Mouse (Mus musculus) erythroblast, embryonic 14.5 days (primary cell): ENCODE measurements around the gene Bfsp2. TPM values are rescaled to one million over a fixed set of nuclear protein-coding genes. Genes with fewer than 3 reads are reported as not detected.

Experiments
- H3K27me3 ChIP-seq: 2 replicates; pipeline ENCODE4 v1.6.1; 2012; ENCODE audit warnings: inconsistent platforms; ENCODE audit not compliant: control insufficient read depth
- H3K36me3 ChIP-seq: 2 replicates; pipeline ENCODE4 v1.6.1; 2012; ENCODE audit warnings: mild to moderate bottlenecking, inconsistent platforms; ENCODE audit not compliant: control insufficient read depth
- H3K4me1 ChIP-seq: 2 replicates; pipeline ENCODE4 v1.6.1; 2012; ENCODE audit warnings: inconsistent platforms; ENCODE audit not compliant: control insufficient read depth
- H3K4me3 ChIP-seq: replicated peaks from 2 replicates; pipeline ENCODE3; 2012; ENCODE audit warnings: moderate library complexity, mild to moderate bottlenecking, inconsistent platforms
- H3K9me3 ChIP-seq: 2 replicates; pipeline ENCODE4 v1.6.1; 2012; ENCODE audit warnings: low read length, inconsistent platforms, mixed read lengths; ENCODE audit not compliant: control insufficient read depth
- GATA1 ChIP-seq: IDR thresholded peaks from 2 replicates; pipeline ENCODE4 v1.6.1; 2012; ENCODE audit warnings: low read length, inconsistent platforms, mixed read lengths
- TAL1 ChIP-seq: IDR thresholded peaks from 3 replicates; pipeline ENCODE4 v1.6.1; 2012; ENCODE audit warnings: low read length, inconsistent platforms, mixed read lengths
- polyA plus RNA-seq: library from polyadenylated mRNA; stranded (reverse); fragments of >175 nt; gene quantifications from 2 replicates; pipeline ENCODE4 v1.2.3, GENCODE M21; 2012

Gene Bfsp2
- polyA plus RNA-seq, 1 experiment, result 0.05 TPM

DNA sequence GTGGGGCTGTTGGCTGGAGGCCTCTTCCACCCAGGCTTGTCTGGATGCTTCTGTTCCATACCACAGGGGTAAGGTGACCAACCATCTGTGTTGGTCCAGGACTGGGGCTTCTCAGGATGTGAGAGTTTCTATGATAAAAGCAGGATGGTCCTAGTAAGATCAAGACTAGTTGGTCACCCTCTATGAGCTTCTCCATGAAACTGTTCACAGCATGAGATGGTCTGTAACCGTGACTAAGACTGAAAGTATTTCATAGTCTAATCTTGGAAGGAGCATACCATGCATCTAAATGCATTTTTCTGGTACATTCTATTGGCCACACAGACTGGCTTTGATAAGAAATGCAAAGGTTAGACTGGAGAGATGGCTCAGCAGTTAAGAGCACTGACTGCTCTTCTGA is 96.6 kb downstream of the Bfsp2 start:
- Histone ChIP-seq H3K4me3 (no peak overlapping the region), H3K27me3 (no peaks in the 10 kb centered on the region), H3K36me3 (no peaks in the 10 kb centered on the region), H3K9me3 (no peaks in the 10 kb centered on the region), H3K4me1 (no peaks in the 10 kb centered on the region)
- TF ChIP-seq TAL1, result no peak
- no peak for TF ChIP-seq GATA1

DNA sequence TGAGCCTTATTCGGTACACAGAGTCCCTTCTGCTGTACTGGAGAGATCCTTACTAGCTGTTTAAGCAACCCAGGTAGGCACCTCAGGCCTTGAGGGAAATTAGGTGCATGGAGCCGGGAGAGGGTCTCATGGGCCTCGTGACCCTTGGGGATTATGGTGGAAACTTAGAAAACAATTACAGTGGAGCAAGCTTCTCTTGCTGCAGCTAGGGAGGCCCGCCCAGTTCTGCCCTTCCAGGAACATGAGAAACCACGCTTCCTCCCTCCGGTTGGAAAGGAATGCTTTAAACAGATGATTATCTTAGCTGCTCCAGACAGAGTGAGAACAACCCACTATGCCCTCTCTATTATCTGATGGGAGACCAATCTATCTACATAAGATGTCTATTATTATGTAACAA is 97.2 kb downstream of the Bfsp2 start:
- H3K9me3 ChIP-seq, result no peaks in the 10 kb centered on the region
- no peak for TF ChIP-seq TAL1
- TF ChIP-seq GATA1, result no peak

DNA sequence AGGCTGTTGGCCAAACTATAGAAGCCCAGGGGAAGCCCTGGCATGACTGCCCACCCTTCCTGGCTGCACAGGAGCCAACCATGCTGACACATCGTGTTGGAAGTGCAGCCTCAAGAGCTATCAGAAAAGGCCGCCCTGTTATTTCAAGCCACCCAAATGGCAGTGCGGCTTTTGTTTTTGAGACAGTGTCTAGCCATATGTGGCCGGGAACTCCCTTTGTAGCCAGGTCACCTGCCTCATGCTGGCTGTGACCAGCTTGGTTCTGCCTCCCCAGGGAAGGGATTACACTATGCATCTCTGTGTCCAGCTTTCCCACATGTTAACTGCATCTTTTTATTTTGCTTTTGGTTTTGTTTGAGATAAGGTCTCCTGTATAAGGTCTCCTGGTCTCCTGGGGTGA is 99.7 kb downstream of the Bfsp2 start:
- no peaks in the 10 kb centered on the region for H3K27me3 ChIP-seq
- TF ChIP-seq TAL1, result no peak
- TF ChIP-seq GATA1, result no peak
- no peak overlapping the region for H3K4me3 ChIP-seq
- H3K36me3 ChIP-seq, result no peaks in the 10 kb centered on the region
- no peaks in the 10 kb centered on the region for H3K9me3 ChIP-seq
- H3K4me1 ChIP-seq, result no peaks in the 10 kb centered on the region

More for the DNA sequence above, 97.2 kb downstream of the Bfsp2 start:
- H3K36me3 ChIP-seq, result no peaks in the 10 kb centered on the region
- no peak overlapping the region for H3K4me3 ChIP-seq
- H3K27me3 ChIP-seq, result no peaks in the 10 kb centered on the region
- no peaks in the 10 kb centered on the region for H3K4me1 ChIP-seq

DNA sequence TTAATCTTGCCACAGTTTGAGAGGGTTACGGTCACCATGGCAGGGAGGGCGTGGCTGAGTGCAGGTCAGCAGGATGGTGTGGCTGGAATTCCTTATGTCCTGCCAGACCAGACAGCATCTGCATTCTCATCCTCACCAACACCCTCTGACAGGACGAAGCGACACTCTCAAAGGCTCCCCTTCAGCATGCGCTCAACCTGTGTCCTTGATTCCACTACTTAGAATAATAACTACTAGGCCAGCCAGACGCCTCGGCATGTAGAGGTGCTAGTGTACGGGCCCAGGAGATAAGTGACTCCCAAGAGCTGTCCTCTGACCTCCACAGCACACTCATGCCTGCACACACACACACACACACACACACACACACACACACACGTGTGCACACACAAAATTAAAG is 101.0 kb downstream of the Bfsp2 start:
- Histone ChIP-seq H3K4me1 (no peaks in the 10 kb centered on the region), H3K27me3 (no peaks in the 10 kb centered on the region; the same call in 1 of the 2 replicates), H3K9me3 (no peaks in the 10 kb centered on the region), H3K36me3 (no peaks in the 10 kb centered on the region), H3K4me3 (no peak overlapping the region)
- no peak for TF ChIP-seq TAL1
- TF ChIP-seq GATA1, result no peak

DNA sequence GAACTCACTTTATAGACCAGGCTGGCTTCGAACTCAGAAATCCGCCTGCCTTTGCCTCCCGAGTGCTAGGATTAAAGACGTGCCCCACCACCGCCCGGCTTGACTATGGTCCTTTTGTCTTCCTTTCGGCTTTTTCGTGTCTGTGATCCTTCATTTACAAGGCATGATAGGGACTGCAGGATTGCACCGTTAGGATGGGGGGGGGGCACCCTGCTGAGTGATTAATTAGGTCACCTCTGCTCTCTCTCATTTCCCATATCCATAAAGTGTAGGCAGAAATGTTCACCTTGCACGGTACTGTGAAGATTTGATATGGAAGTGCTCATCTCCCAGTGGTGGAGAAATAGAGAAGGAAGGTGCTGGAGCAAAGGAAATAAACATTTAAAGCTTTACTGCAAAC is 101.5 kb downstream of the Bfsp2 start:
- H3K4me3 ChIP-seq, result no peak overlapping the region
- no peak for TF ChIP-seq GATA1
- TF ChIP-seq TAL1, result no peak
- H3K4me1 ChIP-seq, result no peaks in the 10 kb centered on the region
- H3K9me3 ChIP-seq, result no peaks in the 10 kb centered on the region
- H3K36me3 ChIP-seq, result no peaks in the 10 kb centered on the region
- no peaks in the 10 kb centered on the region; the same call in 1 of the 2 replicates for H3K27me3 ChIP-seq

DNA sequence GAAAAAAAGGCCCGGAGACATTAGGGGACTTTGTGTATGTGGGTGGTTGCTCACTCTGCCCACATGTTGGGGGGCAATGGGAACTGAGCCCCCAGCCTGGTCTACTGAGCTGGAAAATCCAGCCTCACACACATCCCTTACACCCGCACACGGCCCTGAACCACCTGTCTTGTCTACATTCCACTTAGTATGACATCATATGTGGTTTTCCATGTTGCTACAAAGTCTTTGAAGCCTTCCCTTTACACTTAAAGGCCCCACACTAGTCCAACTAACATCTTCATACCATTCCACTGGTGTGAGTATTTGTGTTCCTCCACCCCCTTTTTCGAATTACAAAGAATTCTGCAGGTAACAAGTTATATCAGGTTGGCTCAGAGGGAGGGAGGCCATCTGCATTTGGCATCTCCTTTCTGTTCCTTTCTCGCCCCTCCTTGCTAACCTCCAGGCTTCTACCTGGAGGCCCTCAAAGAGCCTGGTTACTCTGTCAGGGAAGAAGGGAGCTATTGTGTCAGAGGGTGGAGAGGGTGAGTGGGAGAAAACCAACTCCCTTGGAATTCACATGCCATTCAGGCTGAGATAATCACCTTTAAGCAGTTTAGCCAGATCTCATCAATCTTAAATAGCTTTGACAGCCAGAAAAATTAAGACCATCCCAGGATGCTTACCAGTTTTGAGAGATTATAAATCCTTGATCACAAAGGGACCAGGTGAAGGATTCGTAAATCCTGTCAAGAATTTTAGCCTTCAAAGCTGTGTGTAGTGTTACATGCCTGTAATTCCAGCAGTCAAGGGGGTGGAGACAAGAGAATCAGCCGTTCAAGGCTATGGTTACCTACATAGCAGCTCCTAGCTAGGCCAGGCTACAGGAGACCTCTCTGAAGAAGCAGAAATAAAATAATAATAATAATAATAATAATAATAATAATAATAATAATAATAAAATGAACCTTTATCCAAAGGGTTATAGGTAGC is 103.6 kb downstream of the Bfsp2 start:
- 0 out of 2 replicates have a peak, but pooled peaks cover 2% of the 10 kb centered on the region for H3K4me1 ChIP-seq
- no peaks in the 10 kb centered on the region for H3K36me3 ChIP-seq
- H3K9me3 ChIP-seq, result no peaks in the 10 kb centered on the region
- TF ChIP-seq GATA1, result no peak
- no peak for TF ChIP-seq TAL1
- H3K27me3 ChIP-seq, result no peaks in the 10 kb centered on the region; the same call in 1 of the 2 replicates
- H3K4me3 ChIP-seq, result no peak overlapping the region

Other genes starting within 250 kb of the Bfsp2 start
- 0.66 and 2.0 TPM in 2 replicates for gene Trf, start 250.0 kb downstream of the Bfsp2 start, polyA plus RNA-seq
- 11.6 and 12.4 TPM in 2 replicates for gene 1300017J02Rik, start 175.3 kb downstream of the Bfsp2 start, polyA plus RNA-seq
- 2.6 and 3.9 TPM in 2 replicates for gene Topbp1, start 175.2 kb downstream of the Bfsp2 start, polyA plus RNA-seq
- gene Cdv3, start 114.6 kb downstream of the Bfsp2 start, polyA plus RNA-seq, result 6.3 and 8.8 TPM in 2 replicates